Mouse (Mus musculus): Measurements from ENCODE around the gene Rora. TPM values are rescaled to one million over a fixed set of nuclear protein-coding genes. Genes with fewer than 3 reads are reported as not detected.

The Rora gene
- polyA plus RNA-seq, 1 experiment from 2014 or later: 9.4 TPM

DNA sequence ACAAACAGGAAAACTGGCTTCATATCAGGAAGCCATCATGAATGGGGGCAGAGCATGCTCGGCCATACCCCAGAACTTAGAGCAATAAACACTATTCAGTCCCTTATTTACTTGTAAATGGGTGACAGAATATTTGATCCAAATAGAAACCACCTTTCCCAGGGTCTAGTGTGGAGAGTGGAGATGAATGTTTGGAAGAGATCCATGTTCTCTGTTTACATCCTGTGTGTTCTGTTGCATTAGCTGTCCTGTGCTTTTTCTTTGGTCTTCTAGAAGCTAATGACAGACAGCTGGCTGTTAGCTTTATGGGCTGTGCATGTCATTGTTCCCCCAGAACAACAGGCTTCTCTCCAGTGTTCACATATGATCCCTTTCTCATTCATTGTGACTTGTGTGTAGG lies 731.3 kb downstream of the Rora start:
- H3K27ac ChIP-seq (ENCODE audit: low read length): no peak overlapping the region
- H3K9ac ChIP-seq (replicated peaks; ENCODE audit: low read length): no peak overlapping the region
- 63% methylated on average over 1 of the region's 1 CpGs for WGBS
- no peaks in the 10 kb centered on the region for H3K27me3 ChIP-seq (ENCODE audit: insufficient read depth, low read length)
- no peak overlapping the region for H3K4me3 ChIP-seq (ENCODE audit: low read length)
- H3K9me3 ChIP-seq (ENCODE audit: low read length): no peaks in the 10 kb centered on the region
- no peak overlapping the region for H3K4me2 ChIP-seq (replicated peaks; ENCODE audit: low read depth, low read length)
- ATAC-seq (ENCODE audit: low FRiP score, low TSS enrichment): no peak
- no peaks in the 10 kb centered on the region for H3K36me3 ChIP-seq (ENCODE audit: insufficient read depth, low read length)
- H3K4me1 ChIP-seq (ENCODE audit: insufficient read depth, low read length): peaks cover 10% of the 10 kb centered on the region; the same call in 1 of the 2 replicates

DNA sequence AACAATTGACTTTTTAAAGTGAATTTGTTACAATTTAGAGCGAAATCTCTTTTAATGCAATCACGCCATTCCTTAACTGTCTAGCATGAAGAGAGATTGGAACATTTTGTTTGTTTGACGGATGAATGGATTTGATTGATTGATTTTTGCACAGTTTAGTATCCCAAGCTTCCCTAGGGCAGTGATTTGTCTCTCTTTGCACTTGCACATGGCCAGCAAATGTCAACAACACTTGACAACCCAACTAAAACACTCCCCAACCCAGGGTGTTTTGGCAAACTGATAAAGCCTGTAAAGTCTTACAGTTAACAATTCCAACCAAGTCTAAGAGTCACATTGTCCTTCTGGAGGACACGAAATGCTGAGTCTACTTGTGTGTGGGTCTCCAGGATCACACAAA lies 733.7 kb downstream of the Rora start:
- Histone ChIP-seq H3K9me3 (ENCODE audit: low read length) (no peaks in the 10 kb centered on the region), H3K4me2 (replicated peaks; ENCODE audit: low read depth, low read length) (no peak overlapping the region), H3K4me1 (ENCODE audit: insufficient read depth, low read length) (peaks cover 10% of the 10 kb centered on the region; the same call in 1 of the 2 replicates), H3K27me3 (ENCODE audit: insufficient read depth, low read length) (no peaks in the 10 kb centered on the region), H3K27ac (ENCODE audit: low read length) (no peak overlapping the region), H3K9ac (replicated peaks; ENCODE audit: low read length) (no peak overlapping the region), H3K36me3 (ENCODE audit: insufficient read depth, low read length) (no peaks in the 10 kb centered on the region), H3K4me3 (ENCODE audit: low read length) (no peak overlapping the region)
- ATAC-seq (ENCODE audit: low FRiP score, low TSS enrichment): no peak
- 76% methylated on average over 4 of the region's 4 CpGs for WGBS

GRCm38 (mm10) chr9:69390631-69391030 lies 737.0 kb downstream of the Rora start:
- no peaks in the 10 kb centered on the region for H3K9me3 ChIP-seq (ENCODE audit: low read length)
- no peak overlapping the region for H3K27ac ChIP-seq (ENCODE audit: low read length)
- no peak overlapping the region for H3K9ac ChIP-seq (replicated peaks; ENCODE audit: low read length)
- 89% methylated on average over 4 of the region's 4 CpGs for WGBS
- H3K27me3 ChIP-seq (ENCODE audit: insufficient read depth, low read length): no peaks in the 10 kb centered on the region
- H3K4me1 ChIP-seq (ENCODE audit: insufficient read depth, low read length): no peaks in the 10 kb centered on the region
- no peak for ATAC-seq (ENCODE audit: low FRiP score, low TSS enrichment)
- H3K4me2 ChIP-seq (replicated peaks; ENCODE audit: low read depth, low read length): no peak overlapping the region
- H3K4me3 ChIP-seq (ENCODE audit: low read length): no peak overlapping the region
- no peaks in the 10 kb centered on the region for H3K36me3 ChIP-seq (ENCODE audit: insufficient read depth, low read length)

DNA sequence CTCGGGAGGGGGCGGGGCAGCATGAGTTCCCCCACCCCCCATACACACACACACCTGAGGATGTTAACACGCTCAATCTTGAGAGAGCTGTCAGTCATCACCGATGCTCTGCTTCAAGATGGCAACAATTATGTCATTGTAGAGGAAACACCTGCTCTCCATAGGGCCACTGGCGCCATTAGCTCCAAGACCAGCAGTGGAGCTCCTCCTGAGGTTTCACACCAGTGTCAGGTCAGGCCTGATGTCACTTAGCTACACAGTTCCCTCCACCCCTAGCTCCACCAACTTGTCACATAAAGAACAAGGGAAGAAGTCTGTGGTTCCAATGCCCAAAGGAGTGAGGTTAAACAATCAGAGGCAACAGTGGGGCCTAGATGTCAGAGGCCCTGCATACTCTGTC lies 740.6 kb downstream of the Rora start:
- WGBS: 84% methylated on average over 5 of the region's 5 CpGs
- Histone ChIP-seq H3K4me1 (ENCODE audit: insufficient read depth, low read length) (peaks cover 8% of the 10 kb centered on the region; the same call in 1 of the 2 replicates), H3K27ac (ENCODE audit: low read length) (no peak overlapping the region), H3K4me2 (replicated peaks; ENCODE audit: low read depth, low read length) (no peak overlapping the region), H3K9ac (replicated peaks; ENCODE audit: low read length) (no peak overlapping the region), H3K36me3 (ENCODE audit: insufficient read depth, low read length) (no peaks in the 10 kb centered on the region), H3K9me3 (ENCODE audit: low read length) (no peaks in the 10 kb centered on the region), H3K4me3 (ENCODE audit: low read length) (no peak overlapping the region), H3K27me3 (ENCODE audit: insufficient read depth, low read length) (no peaks in the 10 kb centered on the region)
- no peak for ATAC-seq (ENCODE audit: low FRiP score, low TSS enrichment)

- Histone ChIP-seq H3K36me3 (ENCODE audit: insufficient read depth, low read length) (no peaks in the 10 kb centered on the region), H3K9me3 (ENCODE audit: low read length) (no peaks in the 10 kb centered on the region), H3K4me2 (replicated peaks; ENCODE audit: low read depth, low read length) (peak overlapping the region; percentile 93), H3K27ac (ENCODE audit: low read length) (peak overlapping the region; percentile 84), H3K4me1 (ENCODE audit: insufficient read depth, low read length) (peaks cover 8% of the 10 kb centered on the region; the same call in 1 of the 2 replicates), H3K9ac (replicated peaks; ENCODE audit: low read length) (peak overlapping the region; percentile 90), H3K4me3 (ENCODE audit: low read length) (peak overlapping the region; percentile 71), H3K27me3 (ENCODE audit: insufficient read depth, low read length) (no peaks in the 10 kb centered on the region)
- 66% methylated on average over 2 of the region's 2 CpGs for WGBS
- peak; percentile 62 for ATAC-seq (ENCODE audit: low FRiP score, low TSS enrichment)
These were observed 743.8 kb downstream of the Rora start for GRCm38 (mm10) chr9:69397432-69397759.

DNA sequence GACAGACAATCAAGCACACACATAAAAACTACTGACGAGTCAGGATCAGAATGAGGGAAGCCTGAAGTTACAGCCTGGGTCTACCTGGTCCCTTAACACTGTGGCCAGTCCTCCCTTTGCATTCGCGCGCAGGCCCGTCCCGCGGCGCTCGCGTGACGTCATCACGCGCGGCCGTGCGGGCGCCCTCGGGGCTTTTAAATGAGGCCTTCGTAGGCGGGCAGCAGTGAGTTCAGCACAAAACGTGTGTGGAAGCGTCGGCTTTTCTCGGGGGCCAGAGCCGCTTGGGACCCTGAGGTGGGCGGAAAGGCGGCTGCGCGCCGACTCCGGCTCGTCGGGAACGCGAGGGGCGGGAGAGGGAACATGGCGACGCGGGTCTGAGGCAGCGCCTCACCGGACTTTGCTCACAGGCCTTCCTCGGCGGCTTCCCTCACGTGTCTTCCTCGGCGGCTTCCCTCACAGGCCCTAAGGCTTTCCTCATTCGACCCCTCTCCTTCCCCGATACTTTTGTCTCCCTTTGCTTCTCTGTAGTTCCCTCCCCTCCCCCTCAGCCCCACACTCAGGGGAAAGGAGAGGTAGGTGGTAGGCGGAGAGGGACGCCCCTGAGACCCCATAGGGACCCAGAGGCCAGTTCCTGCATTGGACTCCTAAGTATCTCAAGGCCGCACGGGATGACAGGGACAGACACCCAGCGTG lies 744.3 kb downstream of the Rora start, which contains the start of gene Ice2:
Gene Ice2 (plus strand): TSS at position 147 of the 693 bp plus-strand sequence.
- WGBS: under 1% methylated on average over 53 of the region's 53 CpGs
- Histone ChIP-seq H3K4me3 (ENCODE audit: low read length) (peak within 1 kb of the TSS; percentile 71), H3K27me3 (ENCODE audit: insufficient read depth, low read length) (no peaks in the 10 kb centered on the region), H3K36me3 (ENCODE audit: insufficient read depth, low read length) (no peaks in the 10 kb centered on the region), H3K4me2 (replicated peaks; ENCODE audit: low read depth, low read length) (peak within 1 kb of the TSS; percentile 93), H3K27ac (ENCODE audit: low read length) (peak within 1 kb of the TSS; percentile 84), H3K9ac (replicated peaks; ENCODE audit: low read length) (peak within 1 kb of the TSS; percentile 90), H3K9me3 (ENCODE audit: low read length) (no peaks in the 10 kb centered on the region), H3K4me1 (ENCODE audit: insufficient read depth, low read length) (peaks cover 8% of the 10 kb centered on the region; the same call in 1 of the 2 replicates)
- ATAC-seq (ENCODE audit: low FRiP score, low TSS enrichment): peak; percentile 93

DNA sequence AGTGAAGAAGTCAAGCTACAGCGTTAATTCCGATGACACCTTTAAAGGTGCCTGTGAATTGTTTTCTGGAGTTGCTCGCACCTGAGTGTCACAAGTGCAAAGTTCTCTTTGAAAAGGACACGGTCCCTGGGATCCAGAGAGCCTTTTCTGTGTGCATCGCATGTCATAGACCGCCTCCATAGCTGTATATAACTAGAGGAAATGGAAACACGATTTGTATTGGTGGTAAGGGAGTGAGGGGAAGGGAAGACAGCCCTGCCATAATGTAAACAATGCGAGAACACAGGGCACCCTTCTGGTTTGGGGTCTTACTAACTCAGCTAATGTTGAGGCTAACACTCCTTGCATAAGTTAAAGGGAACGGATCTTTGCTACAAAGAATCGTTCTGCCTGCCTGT lies 744.9 kb downstream of the Rora start:
- ATAC-seq (ENCODE audit: low FRiP score, low TSS enrichment): peak; percentile 46
- peaks cover 8% of the 10 kb centered on the region; the same call in 1 of the 2 replicates for H3K4me1 ChIP-seq (ENCODE audit: insufficient read depth, low read length)
- 9% methylated on average over 10 of the region's 10 CpGs for WGBS
- peak overlapping the region; percentile 93 for H3K4me2 ChIP-seq (replicated peaks; ENCODE audit: low read depth, low read length)
- no peaks in the 10 kb centered on the region for H3K27me3 ChIP-seq (ENCODE audit: insufficient read depth, low read length)
- H3K9me3 ChIP-seq (ENCODE audit: low read length): no peaks in the 10 kb centered on the region
- peak overlapping the region; percentile 90 for H3K9ac ChIP-seq (replicated peaks; ENCODE audit: low read length)
- H3K27ac ChIP-seq (ENCODE audit: low read length): peak overlapping the region; percentile 84
- peak overlapping the region; percentile 71 for H3K4me3 ChIP-seq (ENCODE audit: low read length)
- no peaks in the 10 kb centered on the region for H3K36me3 ChIP-seq (ENCODE audit: insufficient read depth, low read length)

DNA sequence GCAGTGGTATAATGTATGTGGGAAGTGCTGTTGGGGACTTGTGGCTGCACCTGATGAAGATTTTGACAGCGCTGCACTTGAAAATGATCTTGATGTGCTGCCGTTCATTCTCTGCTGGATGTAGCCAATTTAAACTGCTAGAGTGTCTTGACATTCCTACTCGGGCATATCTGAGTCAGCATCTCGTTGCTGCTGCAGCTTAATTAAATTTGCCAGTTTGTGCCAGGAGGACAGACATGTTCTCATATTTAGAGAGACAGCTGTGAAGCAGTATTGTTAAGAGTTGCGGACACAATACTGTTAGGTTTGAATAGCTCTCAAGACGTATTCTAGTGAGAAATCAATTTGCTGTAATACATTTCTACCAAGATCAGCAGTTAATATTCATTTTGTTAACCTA lies 751.1 kb downstream of the Rora start:
- H3K36me3 ChIP-seq (ENCODE audit: insufficient read depth, low read length): no peaks in the 10 kb centered on the region
- H3K27me3 ChIP-seq (ENCODE audit: insufficient read depth, low read length): no peaks in the 10 kb centered on the region
- no peak overlapping the region for H3K27ac ChIP-seq (ENCODE audit: low read length)
- H3K9ac ChIP-seq (replicated peaks; ENCODE audit: low read length): no peak overlapping the region
- ATAC-seq (ENCODE audit: low FRiP score, low TSS enrichment): no peak
- no peaks in the 10 kb centered on the region for H3K4me1 ChIP-seq (ENCODE audit: insufficient read depth, low read length)
- H3K4me3 ChIP-seq (ENCODE audit: low read length): no peak overlapping the region
- no peak overlapping the region for H3K4me2 ChIP-seq (replicated peaks; ENCODE audit: low read depth, low read length)
- H3K9me3 ChIP-seq (ENCODE audit: low read length): no peaks in the 10 kb centered on the region
- WGBS: 77% methylated on average over 6 of the region's 6 CpGs

DNA sequence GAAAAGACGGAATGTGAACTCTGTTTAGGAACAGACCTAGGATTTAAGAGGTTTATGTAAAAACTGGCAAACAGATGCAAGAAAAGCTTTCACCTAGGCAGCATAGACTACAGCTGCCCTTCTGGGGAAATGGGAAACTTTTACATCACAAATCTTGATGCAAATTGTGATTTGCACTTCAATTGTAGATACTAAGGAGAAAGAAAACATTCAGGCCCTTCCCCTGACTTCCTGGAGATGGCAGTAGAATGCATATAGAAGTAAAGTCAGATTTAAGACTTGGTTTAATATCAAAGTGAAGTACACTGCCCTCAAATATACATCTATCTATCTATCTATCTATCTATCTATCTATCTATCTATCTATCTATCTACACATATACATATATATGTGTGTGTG lies 765.9 kb downstream of the Rora start:
- no peak overlapping the region for H3K4me2 ChIP-seq (replicated peaks; ENCODE audit: low read depth, low read length)
- no peak for ATAC-seq (ENCODE audit: low FRiP score, low TSS enrichment)
- no peaks in the 10 kb centered on the region for H3K9me3 ChIP-seq (ENCODE audit: low read length)
- H3K27ac ChIP-seq (ENCODE audit: low read length): no peak overlapping the region
- H3K4me1 ChIP-seq (ENCODE audit: insufficient read depth, low read length): no peaks in the 10 kb centered on the region
- H3K27me3 ChIP-seq (ENCODE audit: insufficient read depth, low read length): no peaks in the 10 kb centered on the region
- H3K36me3 ChIP-seq (ENCODE audit: insufficient read depth, low read length): peaks cover 37% of the 10 kb centered on the region
- 91% methylated on average over 1 of the region's 1 CpGs for WGBS
- no peak overlapping the region for H3K4me3 ChIP-seq (ENCODE audit: low read length)
- H3K9ac ChIP-seq (replicated peaks; ENCODE audit: low read length): no peak overlapping the region

DNA sequence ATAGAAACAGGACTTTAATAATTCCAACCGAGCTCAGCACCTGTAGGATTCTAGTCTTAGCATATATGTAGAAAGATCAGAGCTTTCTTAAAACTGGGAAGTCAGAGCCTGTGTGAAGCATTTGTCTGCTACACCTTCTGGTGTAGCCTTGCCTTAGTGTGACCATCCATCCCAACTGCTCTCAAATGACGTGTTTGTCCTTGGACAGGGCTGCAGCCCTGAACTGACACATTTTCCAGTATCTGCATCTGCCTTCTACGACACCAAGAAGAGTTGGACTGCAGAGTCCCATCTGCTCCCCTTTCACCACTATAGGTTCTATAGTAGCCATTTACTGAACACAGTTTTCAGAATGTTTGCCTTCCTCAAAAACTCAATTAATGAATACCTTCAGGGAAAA lies 776.9 kb downstream of the Rora start:
- Histone ChIP-seq H3K4me1 (ENCODE audit: insufficient read depth, low read length) (peaks cover 17% of the 10 kb centered on the region), H3K36me3 (ENCODE audit: insufficient read depth, low read length) (peaks cover 22% of the 10 kb centered on the region; the same call in 1 of the 2 replicates), H3K9ac (replicated peaks; ENCODE audit: low read length) (no peak overlapping the region), H3K27me3 (ENCODE audit: insufficient read depth, low read length) (no peaks in the 10 kb centered on the region), H3K4me3 (ENCODE audit: low read length) (no peak overlapping the region), H3K4me2 (replicated peaks; ENCODE audit: low read depth, low read length) (no peak overlapping the region), H3K9me3 (ENCODE audit: low read length) (no peaks in the 10 kb centered on the region), H3K27ac (ENCODE audit: low read length) (no peak overlapping the region)
- ATAC-seq (ENCODE audit: low FRiP score, low TSS enrichment): no peak
- 80% methylated on average over 3 of the region's 3 CpGs for WGBS

All from kidney, embryonic 16.5 days (tissue).